Mouse (Mus musculus) testis, adult 2 months (tissue): ENCODE measurements around the gene Aldh1a3.

Experiments used
- CTCF ChIP-seq: fragments of 200-500 bp; IDR thresholded peaks from 2 replicates; pipeline ENCODE4 v1.5.1; 2012; ENCODE audit warnings: low read depth, mild to moderate bottlenecking, inconsistent platforms, low read length, moderate library complexity; ENCODE audit not compliant: control insufficient read depth, insufficient read depth, insufficient replicate concordance
- POLR2A ChIP-seq: fragments of 200-500 bp; IDR thresholded peaks from 2 replicates; pipeline ENCODE4 v1.6.1; 2012; ENCODE audit warnings: low read depth, mild to moderate bottlenecking, inconsistent platforms, low read length, moderate library complexity; ENCODE audit not compliant: control insufficient read depth

- TF ChIP-seq CTCF (no peak), POLR2A (no peak)
Observed at GRCm38 (mm10) chr7:66476289-66476688, 49.0 kb upstream of the Aldh1a3 start.
